Mouse (Mus musculus) heart, adult 9 months (tissue): ENCODE measurements around the gene Ren1.

ENCODE experiments used
- DNase-seq, 2 experiments: peaks; one replicate each; pipeline ENCODE4 v3.0.0; 2022; ENCODE audit warnings: low spot score in 2 of 2

Ren1 gene

GRCm38 (mm10) chr1:133408880-133409516 is 58.7 kb downstream of the Ren1 start:
- no peak for DNase-seq

GRCm38 (mm10) chr1:133409786-133410185 is 59.5 kb downstream of the Ren1 start:
- DNase-seq: no peak
